Mouse (Mus musculus) MEL (cell line): Measurements from ENCODE around the gene Dgkz. TPM values are rescaled to one million over a fixed set of nuclear protein-coding genes. Genes with fewer than 3 reads are reported as not detected.

ENCODE experiments used
- DNase-seq: peaks from one replicate; pipeline ENCODE4 v3.0.0; 2011; ENCODE audit warnings: low read depth, low spot score
- H3K27ac ChIP-seq: 2 replicates; pipeline ENCODE4 v1.5.1; 2012; ENCODE audit warnings: low read depth, mild to moderate bottlenecking, control low read depth, low read length, moderate library complexity; ENCODE audit not compliant: control insufficient read depth
- H3K27me3 ChIP-seq, 2 experiments: fragments of 150-350 bp in 1 of 2; sonication (generic) in 1 of 2; 2 replicates each; pipeline ENCODE4 v1.6.1; 2012; ENCODE audit warnings: low read length in 2 of 2, mild to moderate bottlenecking in 2 of 2, improper control_type of control experiment in 1 of 2, moderate library complexity in 1 of 2; ENCODE audit not compliant: insufficient read depth in 2 of 2, control insufficient read depth in 1 of 2
- H3K36me3 ChIP-seq, 2 experiments: 2 replicates each; pipeline ENCODE4 v1.6.1; 2012 to 2014; ENCODE audit warnings: low read length in 2 of 2, improper control_type of control experiment in 1 of 2, inconsistent platforms in 1 of 2, mild to moderate bottlenecking in 1 of 2; ENCODE audit not compliant: insufficient read depth in 2 of 2, control insufficient read depth in 1 of 2
- H3K4me1 ChIP-seq, 2 experiments: fragments of 150-350 bp in 1 of 2; sonication (generic) in 1 of 2; 2 replicates each; pipeline ENCODE4 v1.6.1; 2012; ENCODE audit warnings: low read length in 2 of 2, improper control_type of control experiment in 1 of 2, mild to moderate bottlenecking in 1 of 2; ENCODE audit not compliant: insufficient read depth in 2 of 2, control insufficient read depth in 1 of 2
- H3K4me3 ChIP-seq, 2 experiments: fragments of 150-350 bp in 1 of 2; sonication (generic) in 1 of 2; 2 replicates each; pipeline ENCODE4 v1.5.1; 2012; ENCODE audit warnings: low read depth in 2 of 2, low read length in 2 of 2, mild to moderate bottlenecking in 2 of 2, moderate library complexity in 2 of 2, control low read depth in 1 of 2, improper control_type of control experiment in 1 of 2; ENCODE audit not compliant: control insufficient read depth in 1 of 2, insufficient read depth in 1 of 2
- H3K79me2 ChIP-seq: 2 replicates; pipeline ENCODE4 v1.6.1; 2012; ENCODE audit warnings: mild to moderate bottlenecking, low read length, moderate library complexity; ENCODE audit not compliant: control insufficient read depth, poor library complexity, insufficient read depth
- H3K9ac ChIP-seq: 2 replicates; pipeline ENCODE4 v1.6.1; 2012; ENCODE audit warnings: low read depth, mild to moderate bottlenecking, control low read depth, low read length, moderate library complexity; ENCODE audit not compliant: control insufficient read depth, poor library complexity, severe bottlenecking
- H3K9me3 ChIP-seq: fragments of 150-350 bp; sonication (generic); replicated peaks from 2 replicates; pipeline ENCODE4 v1.6.1; 2012; ENCODE audit warnings: mild to moderate bottlenecking, low read length, improper control_type of control experiment, moderate library complexity; ENCODE audit not compliant: insufficient read depth
- E2F4 ChIP-seq: IDR thresholded peaks from 2 replicates; pipeline ENCODE4 v1.6.1; 2011; ENCODE audit warnings: low read depth, low read length, improper control_type of control experiment, borderline replicate concordance
- HCFC1 ChIP-seq: IDR thresholded peaks from 2 replicates; pipeline ENCODE4 v1.6.1; 2012; ENCODE audit warnings: low read depth, mild to moderate bottlenecking, inconsistent platforms, low read length, improper control_type of control experiment, moderate library complexity
- MAX ChIP-seq: IDR thresholded peaks from 2 replicates; pipeline ENCODE4 v1.6.1; 2011; ENCODE audit warnings: low read length, improper control_type of control experiment
- MEF2A ChIP-seq: IDR thresholded peaks from 2 replicates; pipeline ENCODE4 v1.6.1; 2014; ENCODE audit warnings: low read depth, mild to moderate bottlenecking, inconsistent platforms, low read length, improper control_type of control experiment; ENCODE audit not compliant: poor library complexity, insufficient replicate concordance, severe bottlenecking; ENCODE audit errors: extremely low read depth
- NELFE ChIP-seq: IDR thresholded peaks from 2 replicates; pipeline ENCODE4 v1.6.1; 2011; ENCODE audit warnings: low read depth, low read length, improper control_type of control experiment
- POLR2A ChIP-seq, 2 experiments: IDR thresholded peaks; 2 replicates each; pipeline ENCODE4 v1.6.1; 2011 to 2012; ENCODE audit warnings: low read length in 2 of 2, mild to moderate bottlenecking in 2 of 2, control low read depth in 1 of 2, improper control_type of control experiment in 1 of 2, low read depth in 1 of 2, moderate library complexity in 1 of 2; ENCODE audit not compliant: control insufficient read depth in 1 of 2, insufficient read depth in 1 of 2, poor library complexity in 1 of 2
- RCOR1 ChIP-seq: IDR thresholded peaks from 2 replicates; pipeline ENCODE4 v1.6.1; 2012; ENCODE audit warnings: low read depth, mild to moderate bottlenecking, inconsistent platforms, low read length, improper control_type of control experiment
- TAL1 ChIP-seq: IDR thresholded peaks from 2 replicates; pipeline ENCODE4 v1.6.1; 2012; ENCODE audit warnings: mild to moderate bottlenecking, inconsistent platforms, low read length, moderate library complexity, mixed read lengths
- TCF12 ChIP-seq: IDR thresholded peaks from 2 replicates; pipeline ENCODE4 v1.6.1; 2014; ENCODE audit warnings: low read depth, mild to moderate bottlenecking, inconsistent platforms, low read length, improper control_type of control experiment, moderate library complexity
- ZNF384 ChIP-seq: IDR thresholded peaks from 2 replicates; pipeline ENCODE4 v1.6.1; 2012; ENCODE audit warnings: low read depth, mild to moderate bottlenecking, inconsistent platforms, low read length, improper control_type of control experiment
- polyA plus RNA-seq, 2 experiments: library from polyadenylated mRNA; stranded (reverse) in 1 of 2; unstranded in 1 of 2; fragments of >175 nt in 1 of 2; fragments of >200 nt in 1 of 2; gene quantifications; 2 replicates each; pipeline versions ENCODE4 v1.2.1 to v1.2.4; 2012; ENCODE audit warnings: low replicate concordance in 2 of 2, low read depth in 1 of 2; ENCODE audit not compliant: insufficient read length in 2 of 2, insufficient read depth in 1 of 2, missing spikeins in 1 of 2
- total RNA-seq: library from RNA; depleted of rRNA; stranded (reverse); fragments of 300-350 nt; gene quantifications from 2 replicates; pipeline ENCODE4 v1.2.3, GENCODE M21; 2012

Gene Dgkz
- total and polyA plus RNA-seq, 3 experiments: 65.6 to 165 TPM; not detected in 1

DNA sequence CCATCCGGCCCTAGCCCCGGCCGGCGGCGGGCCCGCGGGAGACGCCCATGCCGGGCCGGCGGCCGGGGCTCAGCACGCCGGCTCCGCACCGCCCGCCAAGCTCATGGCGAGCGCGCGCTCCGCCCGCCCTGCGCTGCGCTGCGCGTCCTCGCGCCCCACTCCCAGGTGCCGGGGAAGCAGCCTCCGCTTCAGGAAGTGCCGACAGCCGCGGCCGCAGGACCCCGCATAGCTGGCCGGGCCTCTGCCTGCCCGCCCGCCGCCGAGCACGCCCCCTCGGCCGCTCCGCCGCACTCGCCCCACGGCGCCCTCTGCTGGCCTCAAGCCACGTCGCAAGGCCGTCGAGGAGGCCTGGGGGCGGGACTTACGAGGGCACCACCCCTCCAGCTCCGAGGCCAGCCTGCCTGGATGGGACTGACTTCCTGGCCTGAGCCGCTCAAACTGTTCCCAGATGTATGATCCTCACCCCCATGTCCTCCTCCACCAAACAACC, 12.2 kb downstream of the Dgkz start (continued):
- TF ChIP-seq HCFC1 (peak; percentile 77), POLR2A (IDR thresholded peaks at IDR 0.05; ENCODE audit: control insufficient read depth in 1 of 2, insufficient read depth in 1 of 2, low read depth in 1 of 2, low read length in 2 of 2, poor library complexity in 1 of 2) (peak; percentile 60 to 72; a peak in 3 of 4 replicates), E2F4 (no peak)

DNA sequence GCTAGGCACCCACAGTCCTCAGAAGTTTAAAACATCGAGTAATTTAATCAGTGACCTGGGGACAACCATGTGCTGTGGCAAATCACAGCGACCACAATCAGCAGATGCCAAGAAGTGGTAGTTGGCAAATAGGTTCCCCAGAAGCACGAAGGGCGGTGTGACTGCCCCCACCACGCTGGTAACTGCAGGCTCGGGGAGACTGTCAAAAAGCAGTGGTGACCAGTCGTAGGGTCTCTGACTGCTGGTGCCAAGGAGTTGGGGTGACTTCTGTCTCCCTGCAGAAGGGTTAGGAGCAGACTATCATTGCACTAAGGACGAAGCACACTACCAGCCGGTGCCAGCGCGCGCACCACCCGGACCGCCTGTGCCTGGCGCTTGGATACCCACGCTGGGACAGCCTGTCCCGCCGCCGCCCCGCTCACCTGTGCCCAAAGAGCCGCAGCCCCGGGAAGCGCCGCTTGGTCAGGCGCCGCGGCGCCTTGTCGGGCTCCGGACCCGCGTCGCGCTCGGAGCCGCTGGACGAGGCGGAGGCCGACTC, 12.7 kb downstream of the Dgkz start:
- no peaks in the 10 kb centered on the region for H3K27me3 ChIP-seq
- 0 out of 2 replicates have a peak overlapping the region, but pooled peaks have one; percentile 15 for H3K27ac ChIP-seq
- H3K79me2 ChIP-seq: peaks cover 42% of the 10 kb centered on the region
- peaks cover 7 to 30% of the 10 kb centered on the region in 2 experiments; a peak in 3 of 4 replicates for H3K4me1 ChIP-seq
- peak overlapping the region; percentile 80 to 92 for H3K4me3 ChIP-seq
- H3K9me3 ChIP-seq: no peaks in the 10 kb centered on the region
- TF ChIP-seq TAL1: 0 out of 2 replicates have a peak, but pooled peaks have one; percentile 13
- TF ChIP-seq NELFE: no peak
- TF ChIP-seq RCOR1: peak; percentile 81; the same call in 1 of the 2 replicates
- TF ChIP-seq TCF12: 0 out of 2 replicates have a peak, but pooled peaks have one; percentile 9
- TF ChIP-seq MAX: peak; percentile 52; the same call in 1 of the 2 replicates
- peak; percentile 56 for DNase-seq
- peaks cover 0 to 16% of the 10 kb centered on the region in 2 experiments; a peak in 2 of 4 replicates for H3K36me3 ChIP-seq
- peak overlapping the region; percentile 85 for H3K9ac ChIP-seq

DNA sequence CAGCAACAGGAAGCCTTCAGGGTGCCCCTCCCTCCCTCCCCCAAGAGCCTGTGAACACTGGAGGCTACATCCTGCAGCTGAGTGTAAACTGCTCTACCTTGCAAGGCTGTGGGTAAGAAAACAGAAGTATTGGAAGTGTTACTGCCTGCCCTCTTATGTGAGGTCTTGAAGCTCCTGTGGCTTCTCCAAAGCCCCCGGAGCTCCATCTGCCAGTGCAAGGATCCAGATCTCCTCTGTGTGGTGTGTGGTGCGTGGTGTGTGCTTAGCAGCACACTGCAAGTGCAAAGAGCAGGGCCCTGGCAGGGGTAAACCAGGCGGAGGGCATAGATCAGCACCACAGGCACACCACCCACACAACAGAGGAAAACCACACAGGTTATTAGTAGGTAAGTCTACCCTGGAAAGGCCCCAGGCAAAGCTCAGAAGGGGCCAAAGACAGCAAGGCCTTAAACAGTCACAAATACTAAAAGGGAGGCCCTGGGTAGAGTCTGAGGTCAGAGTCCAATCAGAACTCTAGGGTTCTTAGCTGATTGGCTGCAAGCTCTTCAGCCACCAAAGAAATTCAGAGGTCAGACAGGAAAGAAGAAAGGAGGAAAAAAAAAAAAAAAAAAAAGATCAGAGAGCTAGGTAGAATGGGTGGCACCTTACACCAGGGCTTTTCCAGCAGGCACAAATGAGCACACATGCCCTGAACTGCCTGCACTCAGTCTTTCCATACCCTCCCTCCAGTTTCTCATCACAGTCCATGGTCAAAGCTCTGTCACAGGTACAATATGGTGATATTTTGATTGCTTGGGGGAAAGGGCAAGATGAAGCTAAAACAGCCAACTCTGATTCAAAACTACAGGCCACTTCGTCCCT, 13.5 kb downstream of the Dgkz start:
- Histone ChIP-seq H3K27ac (no peak overlapping the region), H3K36me3 (peaks cover 0 to 23% of the 10 kb centered on the region in 2 experiments; a peak in 2 of 4 replicates), H3K9ac (peak overlapping the region; percentile 85), H3K4me3 (peak overlapping the region; percentile 80 to 92), H3K9me3 (no peaks in the 10 kb centered on the region), H3K4me1 (peaks cover 7 to 37% of the 10 kb centered on the region in 2 experiments; a peak in 3 of 4 replicates), H3K79me2 (peaks cover 42% of the 10 kb centered on the region), H3K27me3 (no peaks in the 10 kb centered on the region)
- no peak for DNase-seq
- TF ChIP-seq ZNF384 (peak; percentile 49), MEF2A (no peak)
